Mouse (Mus musculus) kidney, adult 2 months (tissue): ENCODE measurements around the gene Rin1. TPM values are rescaled to one million over a fixed set of nuclear protein-coding genes. Genes with fewer than 3 reads are reported as not detected.
A peak's percentile ranks its signal among the peaks of the same experiment; 100 is the strongest.

Experiments
- DNase-seq: peaks from one replicate; pipeline ENCODE4 v3.0.0; 2021
- H3K27ac ChIP-seq: fragments of 200-500 bp; 2 replicates; pipeline ENCODE4 v1.5.1; 2012; ENCODE audit warnings: low read depth, low read length, control low read depth, inconsistent platforms; ENCODE audit not compliant: insufficient read depth
- H3K27me3 ChIP-seq: fragments of 200-500 bp; replicated peaks from 2 replicates; pipeline ENCODE4 v1.6.1; 2012; ENCODE audit warnings: mild to moderate bottlenecking, moderate library complexity, low read length, inconsistent platforms; ENCODE audit not compliant: control insufficient read depth, insufficient read depth
- H3K36me3 ChIP-seq: fragments of 200-500 bp; 2 replicates; pipeline ENCODE4 v1.6.1; 2012; ENCODE audit warnings: mild to moderate bottlenecking, moderate library complexity, low read length, inconsistent platforms; ENCODE audit not compliant: control insufficient read depth, insufficient read depth
- H3K4me1 ChIP-seq: fragments of 200-500 bp; 2 replicates; pipeline ENCODE4 v1.6.1; 2011; ENCODE audit warnings: low read length; ENCODE audit not compliant: control insufficient read depth, insufficient read depth
- H3K4me3 ChIP-seq: fragments of 200-500 bp; 2 replicates; pipeline ENCODE4 v1.5.1; 2011; ENCODE audit warnings: mild to moderate bottlenecking, low read depth, low read length, control low read depth; ENCODE audit not compliant: insufficient read depth
- CTCF ChIP-seq: fragments of 200-500 bp; conservative IDR thresholded peaks from 2 replicates; pipeline ENCODE4 v1.5.1; 2011; ENCODE audit warnings: low read depth, mild to moderate bottlenecking, control low read depth, low read length, moderate library complexity, mixed read lengths; ENCODE audit not compliant: insufficient read depth, insufficient read length
- POLR2A ChIP-seq: fragments of 200-500 bp; IDR thresholded peaks from one replicate; pipeline ENCODE4 v1.6.1; 2011; ENCODE audit warnings: low read depth, low read length, control low read depth
- WGBS: fragments of 180-500 bp; shearing (Covaris S2); methylation state at CpG from one replicate; pipeline ENCODE4 v1.1.7; 2018; 5-methylcytosine and 5-hydroxymethylcytosine counted together
- polyA plus RNA-seq: library from polyadenylated mRNA; depleted of rRNA; stranded (reverse); fragments of >200 nt; gene quantifications from 2 replicates; pipeline ENCODE4 v1.2.3, GENCODE M21; 2012

Gene Rin1
- polyA plus RNA-seq, 1 experiment, result 2.8 TPM

DNA sequence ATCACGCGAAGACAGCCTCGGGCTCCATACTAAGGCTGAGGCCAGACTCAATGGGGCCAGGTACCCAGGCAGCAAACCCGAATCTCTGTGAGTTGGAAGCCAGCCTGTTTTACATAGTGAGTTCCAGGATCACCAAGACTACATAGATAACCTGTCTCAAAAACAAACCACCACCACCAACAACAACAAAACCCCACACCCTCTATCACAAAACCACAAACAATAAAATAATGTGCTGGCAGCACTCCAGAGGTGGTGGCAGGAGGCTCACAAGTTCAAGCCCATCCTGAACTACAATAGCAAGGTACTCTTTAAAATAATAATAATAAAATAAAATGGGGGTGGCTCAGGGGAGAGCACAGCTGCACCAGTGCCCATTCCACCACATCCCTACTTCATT is 13.7 kb upstream of the Rin1 start:
- no peak for DNase-seq
- Histone ChIP-seq H3K36me3 (no peaks in the 10 kb centered on the region), H3K4me1 (peaks cover 9% of the 10 kb centered on the region), H3K27me3 (no peaks in the 10 kb centered on the region), H3K4me3 (no peak overlapping the region), H3K27ac (no peak overlapping the region)
- TF ChIP-seq CTCF, result no peak
- no peak for TF ChIP-seq POLR2A
- 80% methylated on average over 4 of the region's 4 CpGs for whole genome bisulfite sequencing

DNA sequence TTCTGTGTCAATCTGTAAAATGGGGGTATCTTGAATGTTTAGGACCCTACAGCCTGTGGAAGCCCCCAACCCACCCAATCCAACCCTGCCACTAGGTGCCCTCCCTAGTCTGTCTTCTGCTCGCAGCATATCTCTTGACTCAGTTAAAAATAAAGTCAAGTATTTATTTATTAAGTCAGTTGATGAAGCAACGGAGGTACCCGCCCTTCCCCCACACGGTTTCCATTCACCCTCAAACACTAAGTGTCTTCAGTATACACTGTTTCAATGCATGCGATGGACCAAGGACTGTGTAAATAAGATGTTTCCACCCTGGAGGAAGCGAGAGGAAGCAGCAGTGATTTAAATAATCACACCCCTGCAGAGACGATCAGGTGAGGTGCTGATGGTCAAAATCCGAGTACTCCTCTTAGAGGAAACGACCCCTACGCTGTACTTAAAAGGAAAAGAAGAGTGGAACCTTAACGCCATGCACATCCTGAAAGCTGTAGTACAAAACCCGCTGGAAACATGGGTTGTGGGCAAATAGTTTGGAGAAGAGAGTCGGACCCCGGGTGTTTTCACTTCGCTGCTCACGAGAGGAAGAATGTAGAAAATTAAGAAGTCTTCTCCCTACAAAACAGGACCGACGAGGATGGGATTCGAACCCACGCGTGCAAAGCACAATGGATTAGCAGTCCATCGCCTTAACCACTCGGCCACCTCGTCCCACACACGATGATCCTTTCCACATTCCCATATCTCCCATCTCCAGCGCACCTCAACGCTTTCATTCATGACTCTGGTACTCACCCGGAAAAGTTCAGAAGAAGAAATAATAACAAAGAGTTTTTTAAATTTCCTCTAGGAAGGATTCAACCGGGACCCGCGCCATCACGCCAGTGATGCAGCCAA is 12.4 kb upstream of the Rin1 start:
- Histone ChIP-seq H3K4me1 (peaks cover 13% of the 10 kb centered on the region), H3K27ac (no peak overlapping the region), H3K4me3 (peak overlapping the region; percentile 77), H3K27me3 (no peaks in the 10 kb centered on the region), H3K36me3 (no peaks in the 10 kb centered on the region)
- WGBS, result 6% methylated on average over 32 of the region's 32 CpGs
- DNase-seq, result peak; percentile 81
- no peak for TF ChIP-seq CTCF
- TF ChIP-seq POLR2A, result no peak

GRCm38 (mm10) chr19:5038709-5039156 is 11.5 kb upstream of the Rin1 start, which contains the start of the genes B4gat1 and AC124502.3:
Gene B4gat1, plus strand, starts transcription at chr19:5038826.
Gene AC124502.3, plus strand, starts transcription at chr19:5038891.
- Histone ChIP-seq H3K27me3 (no peaks in the 10 kb centered on the region), H3K4me1 (peaks cover 13% of the 10 kb centered on the region), H3K27ac (peak within 1 kb of the TSS; percentile 19; the same call in 1 of the 2 replicates), H3K4me3 (peak within 1 kb of the TSS; percentile 77), H3K36me3 (no peaks in the 10 kb centered on the region)
- under 1% methylated on average over 44 of the region's 44 CpGs for WGBS
- DNase-seq, result peak; percentile 92
- TF ChIP-seq POLR2A, result no peak
- TF ChIP-seq CTCF, result peak; percentile 40; the same call in 1 of the 2 replicates

DNA sequence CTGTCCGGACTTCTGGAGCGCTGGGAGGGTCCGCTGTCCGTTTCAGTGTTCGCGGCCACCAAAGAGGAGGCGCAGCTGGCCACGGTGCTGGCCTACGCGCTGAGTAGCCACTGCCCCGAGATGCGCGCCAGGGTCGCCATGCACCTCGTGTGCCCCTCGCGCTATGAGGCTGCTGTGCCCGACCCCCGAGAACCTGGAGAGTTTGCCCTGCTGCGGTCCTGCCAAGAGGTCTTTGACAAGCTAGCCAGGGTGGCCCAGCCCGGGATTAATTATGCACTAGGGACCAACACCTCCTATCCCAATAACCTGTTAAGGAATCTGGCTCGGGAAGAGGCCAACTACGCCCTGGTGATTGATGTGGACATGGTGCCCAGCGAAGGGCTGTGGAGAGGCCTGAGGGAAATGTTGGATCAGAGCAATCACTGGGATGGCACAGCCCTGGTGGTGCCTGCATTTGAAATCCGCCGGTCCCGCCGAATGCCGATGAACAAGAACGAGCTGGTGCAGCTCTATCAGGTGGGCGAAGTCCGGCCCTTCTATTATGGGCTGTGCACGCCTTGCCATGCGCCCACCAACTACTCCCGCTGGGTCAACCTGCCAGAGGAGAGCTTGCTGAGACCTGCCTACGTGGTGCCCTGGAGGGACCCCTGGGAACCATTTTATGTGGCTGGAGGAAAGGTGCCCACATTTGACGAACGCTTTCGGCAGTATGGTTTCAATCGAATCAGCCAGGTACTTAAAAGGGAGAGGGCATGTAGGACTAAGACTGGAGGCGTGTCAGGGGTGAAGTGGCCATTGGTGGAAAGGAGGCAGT is 10.8 kb upstream of the Rin1 start:
- peak; percentile 54 for DNase-seq
- H3K27me3 ChIP-seq, result no peaks in the 10 kb centered on the region
- H3K27ac ChIP-seq, result no peak overlapping the region; the same call in 1 of the 2 replicates
- H3K4me1 ChIP-seq, result peaks cover 13% of the 10 kb centered on the region
- TF ChIP-seq CTCF (no peak), POLR2A (no peak)
- 7% methylated on average over 41 of the region's 41 CpGs for WGBS
- no peaks in the 10 kb centered on the region for H3K36me3 ChIP-seq
- peak overlapping the region; percentile 77 for H3K4me3 ChIP-seq

- TF ChIP-seq POLR2A (no peak), CTCF (no peak)
- Histone ChIP-seq H3K4me1 (peaks cover 13% of the 10 kb centered on the region), H3K27me3 (no peaks in the 10 kb centered on the region), H3K36me3 (no peaks in the 10 kb centered on the region), H3K27ac (peak within 1 kb of the TSS; percentile 36; the same call in 1 of the 2 replicates), H3K4me3 (peak within 1 kb of the TSS; percentile 66)
- 3% methylated on average over 40 of the region's 40 CpGs for WGBS
- peak; percentile 96 for DNase-seq
Measured at GRCm38 (mm10) chr19:5040862-5041523, 9.3 kb upstream of the Rin1 start, which contains the start of gene Brms1. Gene Brms1, plus strand, starts transcription at chr19:5041354.

- Histone ChIP-seq H3K36me3 (no peaks in the 10 kb centered on the region), H3K4me1 (peaks cover 13% of the 10 kb centered on the region), H3K4me3 (peak overlapping the region; percentile 66), H3K27ac (no peak overlapping the region; the same call in 1 of the 2 replicates), H3K27me3 (no peaks in the 10 kb centered on the region)
- no peak for DNase-seq
- 3% methylated on average over 16 of the region's 16 CpGs for WGBS
- no peak for TF ChIP-seq POLR2A
- no peak for TF ChIP-seq CTCF
Measured at GRCm38 (mm10) chr19:5041588-5041987, 8.7 kb upstream of the Rin1 start.
